ENCODE assay signal across 8 mouse cellular contexts in the genomic region with DNA sequence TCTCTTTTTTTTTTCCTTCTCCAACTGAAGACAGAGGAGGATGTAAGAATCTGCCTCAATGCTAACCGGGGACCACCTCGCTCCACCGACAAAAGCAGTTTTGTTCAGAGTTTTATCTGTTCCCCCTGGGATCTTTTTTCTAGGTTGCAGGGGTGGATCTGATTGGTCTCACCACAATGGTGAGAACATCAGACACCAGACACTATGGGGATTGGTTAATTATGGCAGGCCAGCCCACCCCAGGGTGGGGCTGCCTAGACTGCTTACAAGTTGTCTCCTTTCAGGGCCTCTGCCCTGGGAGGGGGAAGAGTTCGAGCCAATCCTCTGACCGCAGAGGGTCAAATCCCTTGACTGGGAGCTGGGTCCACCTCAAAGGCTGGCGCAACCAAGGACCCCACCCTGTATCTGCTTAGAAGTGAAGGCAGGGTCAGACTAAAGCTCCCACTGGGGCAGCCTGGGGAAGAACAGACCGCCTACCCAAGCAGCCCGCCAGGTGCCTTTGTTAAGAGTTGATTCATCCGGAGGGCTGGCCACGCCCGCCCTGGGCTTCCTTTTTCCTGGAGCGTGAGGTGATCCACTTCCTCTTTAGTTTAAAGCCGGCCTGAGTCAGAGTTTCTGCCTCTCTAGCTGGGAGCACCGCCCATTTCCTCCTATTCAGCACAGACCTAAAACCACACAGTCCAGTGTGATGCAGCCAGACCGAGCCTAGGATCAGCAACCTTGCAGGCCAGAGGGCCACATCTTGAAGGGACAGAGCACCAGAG.
A peak's percentile ranks its signal among the peaks of the same experiment; 100 is the strongest.
DNase-seq lines count a peak whose midpoint lies in the region; ATAC-seq and TF ChIP-seq lines count a peak whose summit lies in the region.

No protein-coding gene starts in this region.

- TF ChIP-seq EP300 in liver, embryonic 14.5 days (IDR thresholded peaks at IDR 0.05; ENCODE audit: low read depth), result no peak

- H3K27ac ChIP-seq in bone marrow, adult 2 months (ENCODE audit: control insufficient read depth, insufficient read depth, low read depth, low read length, poor library complexity), result peak overlapping the region; percentile 90
- H3K27ac ChIP-seq in liver, embryonic 14.5 days, result no peak overlapping the region

- H3K4me1 ChIP-seq in bone marrow, adult 2 months (ENCODE audit: control insufficient read depth, insufficient read depth, low read length), result peaks cover 13% of the 10 kb centered on the region
- H3K4me1 ChIP-seq in liver, embryonic 14.5 days (replicated peaks; ENCODE audit: control insufficient read depth in 2 of 2, insufficient read depth in 2 of 2, low read length in 1 of 2), result peaks cover 0 to 20% of the 10 kb centered on the region in 2 experiments; a peak in 2 of 4 replicates

- H3K36me3 ChIP-seq in liver, embryonic 14.5 days (replicated peaks; ENCODE audit: control insufficient read depth, insufficient read depth, low read depth), result no peaks in the 10 kb centered on the region

- peak overlapping the region; percentile 30 for H3K4me3 ChIP-seq in bone marrow, adult 2 months (replicated peaks; ENCODE audit: control insufficient read depth, low read depth, low read length)
- peak overlapping the region; percentile 22 to 43; a peak in 2 of 4 replicates for H3K4me3 ChIP-seq in liver, embryonic 14.5 days (ENCODE audit: insufficient read depth in 1 of 2, low read depth in 2 of 2, low read length in 2 of 2)

- WGBS in bone marrow, adult 2 months, result 2% methylated on average over 15 of the region's 15 CpGs
- 2% methylated on average over 15 of the region's 15 CpGs for WGBS in liver, embryonic 14.5 days (ENCODE audit: insufficient replicate concordance)

- no peaks in the 10 kb centered on the region for H3K9me3 ChIP-seq in liver, embryonic 14.5 days (ENCODE audit: control insufficient read depth, low read length)

- ATAC-seq in liver, embryonic 14.5 days (ENCODE audit: insufficient read depth), result peak; percentile 83

- DNase-seq in CD4-positive, CD25-positive, alpha-beta regulatory T cell, adult 2 months (ENCODE audit: low read depth, low spot score), result peak; percentile 82
- DNase-seq in gastrocnemius, postnatal 10 days, result peak; percentile 44
- DNase-seq in induced T-regulatory cell, adult 2 months (ENCODE audit: low read depth), result peak; percentile 91
- DNase-seq in liver, embryonic 14.5 days (ENCODE audit: low read depth in 3 of 3, low spot score in 3 of 3), result peak in 2 of 3 experiments; percentile 23 to 57
- peak; percentile 78 for DNase-seq in naive thymus-derived CD4-positive, alpha-beta T cell, adult 2 months (ENCODE audit: low read depth)
- peak; percentile 73 for DNase-seq in thymus, postnatal 14 days
- no peak for DNase-seq in cerebellum, postnatal 10 days

- H3K4me2 ChIP-seq in liver, embryonic 14.5 days (ENCODE audit: low read depth), result peak overlapping the region; percentile 21

- no peak for TF ChIP-seq CTCF in bone marrow, adult 2 months (IDR thresholded peaks at IDR 0.05; ENCODE audit: control insufficient read depth, insufficient read depth, low read length)
- no peak for TF ChIP-seq CTCF in liver, embryonic 14.5 days (IDR thresholded peaks at IDR 0.05; ENCODE audit: low read depth)

- H3K27me3 ChIP-seq in liver, embryonic 14.5 days (ENCODE audit: control insufficient read depth, insufficient read depth, low read length), result no peaks in the 10 kb centered on the region

- no peak overlapping the region for H3K9ac ChIP-seq in liver, embryonic 14.5 days (replicated peaks)

- peak; percentile 33; the same call in 1 of the 2 replicates for TF ChIP-seq POLR2A in bone marrow, adult 2 months (IDR thresholded peaks at IDR 0.05; ENCODE audit: borderline replicate concordance, control insufficient read depth, low read depth, low read length)

Comparison
In these comparisons a context has a peak if more than half of its experiments do, and no peak if none do; other contexts are left out.
1. DNase-seq: peak in CD4-positive, CD25-positive, alpha-beta regulatory T cell, adult 2 months (single experiment), gastrocnemius, postnatal 10 days (single experiment), induced T-regulatory cell, adult 2 months (single experiment), liver, embryonic 14.5 days (2 of 3), naive thymus-derived CD4-positive, alpha-beta T cell, adult 2 months (single experiment) and thymus, postnatal 14 days (single experiment); none in cerebellum, postnatal 10 days (0 of 2).